Mouse (Mus musculus) small intestine, adult 2 months (tissue): ENCODE results near the gene Lsamp.

Experiments used
- CTCF ChIP-seq: fragments of 200-500 bp; IDR thresholded peaks from 2 replicates; pipeline ENCODE4 v1.5.1; 2012; ENCODE audit warnings: low read depth, mild to moderate bottlenecking, control low read depth, inconsistent platforms, low read length, moderate library complexity, mixed read lengths; ENCODE audit not compliant: insufficient replicate concordance, insufficient read length; ENCODE audit errors: extremely low read depth
- POLR2A ChIP-seq: fragments of 200-500 bp; IDR thresholded peaks from 2 replicates; pipeline ENCODE4 v1.6.1; 2012; ENCODE audit warnings: low read depth, mild to moderate bottlenecking, control low read depth, inconsistent platforms, low read length, moderate library complexity

- no peak for TF ChIP-seq CTCF
- TF ChIP-seq POLR2A, result no peak
These were observed 2038.4 kb downstream of the Lsamp start for GRCm38 (mm10) chr16:42022566-42022965.
